Mouse (Mus musculus) MEL (cell line): ENCODE data around the gene Pbx2. TPM values are rescaled to one million over a fixed set of nuclear protein-coding genes. Genes with fewer than 3 reads are reported as not detected.
A peak's percentile ranks its signal among the peaks of the same experiment; 100 is the strongest.

Experiments
- DNase-seq: peaks from one replicate; pipeline ENCODE4 v3.0.0; 2011; ENCODE audit warnings: low read depth, low spot score
- H3K27ac ChIP-seq: 2 replicates; pipeline ENCODE4 v1.5.1; 2012; ENCODE audit warnings: low read depth, mild to moderate bottlenecking, control low read depth, low read length, moderate library complexity; ENCODE audit not compliant: control insufficient read depth
- H3K27me3 ChIP-seq, 2 experiments: fragments of 150-350 bp in 1 of 2; sonication (generic) in 1 of 2; 2 replicates each; pipeline ENCODE4 v1.6.1; 2012; ENCODE audit warnings: low read length in 2 of 2, mild to moderate bottlenecking in 2 of 2, improper control_type of control experiment in 1 of 2, moderate library complexity in 1 of 2; ENCODE audit not compliant: insufficient read depth in 2 of 2, control insufficient read depth in 1 of 2
- H3K36me3 ChIP-seq, 2 experiments: 2 replicates each; pipeline ENCODE4 v1.6.1; 2012 to 2014; ENCODE audit warnings: low read length in 2 of 2, improper control_type of control experiment in 1 of 2, inconsistent platforms in 1 of 2, mild to moderate bottlenecking in 1 of 2; ENCODE audit not compliant: insufficient read depth in 2 of 2, control insufficient read depth in 1 of 2
- H3K4me1 ChIP-seq, 2 experiments: fragments of 150-350 bp in 1 of 2; sonication (generic) in 1 of 2; 2 replicates each; pipeline ENCODE4 v1.6.1; 2012; ENCODE audit warnings: low read length in 2 of 2, improper control_type of control experiment in 1 of 2, mild to moderate bottlenecking in 1 of 2; ENCODE audit not compliant: insufficient read depth in 2 of 2, control insufficient read depth in 1 of 2
- H3K4me3 ChIP-seq, 2 experiments: fragments of 150-350 bp in 1 of 2; sonication (generic) in 1 of 2; 2 replicates each; pipeline ENCODE4 v1.5.1; 2012; ENCODE audit warnings: low read depth in 2 of 2, low read length in 2 of 2, mild to moderate bottlenecking in 2 of 2, moderate library complexity in 2 of 2, control low read depth in 1 of 2, improper control_type of control experiment in 1 of 2; ENCODE audit not compliant: control insufficient read depth in 1 of 2, insufficient read depth in 1 of 2
- H3K79me2 ChIP-seq: 2 replicates; pipeline ENCODE4 v1.6.1; 2012; ENCODE audit warnings: mild to moderate bottlenecking, low read length, moderate library complexity; ENCODE audit not compliant: control insufficient read depth, poor library complexity, insufficient read depth
- H3K9ac ChIP-seq: 2 replicates; pipeline ENCODE4 v1.6.1; 2012; ENCODE audit warnings: low read depth, mild to moderate bottlenecking, control low read depth, low read length, moderate library complexity; ENCODE audit not compliant: control insufficient read depth, poor library complexity, severe bottlenecking
- H3K9me3 ChIP-seq: fragments of 150-350 bp; sonication (generic); replicated peaks from 2 replicates; pipeline ENCODE4 v1.6.1; 2012; ENCODE audit warnings: mild to moderate bottlenecking, low read length, improper control_type of control experiment, moderate library complexity; ENCODE audit not compliant: insufficient read depth
- CHD1 ChIP-seq: IDR thresholded peaks from 2 replicates; pipeline ENCODE4 v1.6.1; 2012; ENCODE audit warnings: low read depth, mild to moderate bottlenecking, inconsistent platforms, low read length, improper control_type of control experiment
- CTCF ChIP-seq, 3 experiments: IDR thresholded peaks in 2 of 3; conservative IDR thresholded peaks in 1 of 3; 2 replicates each; pipeline ENCODE4 v1.5.1; 2011 to 2012; ENCODE audit warnings: low read length in 3 of 3, low read depth in 2 of 3, mild to moderate bottlenecking in 2 of 3, improper control_type of control experiment in 1 of 3, inconsistent platforms in 1 of 3, mixed read lengths in 1 of 3, moderate library complexity in 1 of 3; ENCODE audit not compliant: control insufficient read depth in 1 of 3, insufficient read depth in 1 of 3, poor library complexity in 1 of 3, severe bottlenecking in 1 of 3
- ELF1 ChIP-seq: IDR thresholded peaks from 2 replicates; pipeline ENCODE4 v1.6.1; 2014; ENCODE audit warnings: low read depth, mild to moderate bottlenecking, inconsistent platforms, low read length, improper control_type of control experiment, moderate library complexity
- EP300 ChIP-seq, 2 experiments: IDR thresholded peaks; 2 replicates each; pipeline ENCODE4 v1.6.1; 2011; ENCODE audit warnings: improper control_type of control experiment in 2 of 2, low read length in 2 of 2, low read depth in 1 of 2, mild to moderate bottlenecking in 1 of 2
- GATA1 ChIP-seq: IDR thresholded peaks from 2 replicates; pipeline ENCODE4 v1.6.1; 2011; ENCODE audit warnings: low read depth, low read length, improper control_type of control experiment
- HCFC1 ChIP-seq: IDR thresholded peaks from 2 replicates; pipeline ENCODE4 v1.6.1; 2012; ENCODE audit warnings: low read depth, mild to moderate bottlenecking, inconsistent platforms, low read length, improper control_type of control experiment, moderate library complexity
- KAT2A ChIP-seq: conservative IDR thresholded peaks from 2 replicates; pipeline ENCODE4 v1.6.1; 2012; ENCODE audit warnings: low read depth, low read length, improper control_type of control experiment, inconsistent platforms
- MAZ ChIP-seq: IDR thresholded peaks from 2 replicates; pipeline ENCODE4 v1.6.1; 2012; ENCODE audit warnings: low read depth, mild to moderate bottlenecking, inconsistent platforms, low read length, improper control_type of control experiment
- MEF2A ChIP-seq: IDR thresholded peaks from 2 replicates; pipeline ENCODE4 v1.6.1; 2014; ENCODE audit warnings: low read depth, mild to moderate bottlenecking, inconsistent platforms, low read length, improper control_type of control experiment; ENCODE audit not compliant: poor library complexity, insufficient replicate concordance, severe bottlenecking; ENCODE audit errors: extremely low read depth
- MYC ChIP-seq: IDR thresholded peaks from 2 replicates; pipeline ENCODE4 v1.6.1; 2011; ENCODE audit warnings: low read depth, mild to moderate bottlenecking, low read length, improper control_type of control experiment, moderate library complexity
- NELFE ChIP-seq: IDR thresholded peaks from 2 replicates; pipeline ENCODE4 v1.6.1; 2011; ENCODE audit warnings: low read depth, low read length, improper control_type of control experiment
- NRF1 ChIP-seq: IDR thresholded peaks from 2 replicates; pipeline ENCODE4 v1.6.1; 2014; ENCODE audit warnings: low read depth, mild to moderate bottlenecking, inconsistent platforms, low read length, improper control_type of control experiment, moderate library complexity; ENCODE audit not compliant: poor library complexity, insufficient read depth, severe bottlenecking
- POLR2A ChIP-seq, 2 experiments: IDR thresholded peaks; 2 replicates each; pipeline ENCODE4 v1.6.1; 2011 to 2012; ENCODE audit warnings: low read length in 2 of 2, mild to moderate bottlenecking in 2 of 2, control low read depth in 1 of 2, improper control_type of control experiment in 1 of 2, low read depth in 1 of 2, moderate library complexity in 1 of 2; ENCODE audit not compliant: control insufficient read depth in 1 of 2, insufficient read depth in 1 of 2, poor library complexity in 1 of 2
- POLR2AphosphoS2 ChIP-seq: IDR thresholded peaks from 2 replicates; pipeline ENCODE4 v1.6.1; 2011; ENCODE audit warnings: low read length, improper control_type of control experiment
- RAD21 ChIP-seq: IDR thresholded peaks from 2 replicates; pipeline ENCODE4 v1.6.1; 2011; ENCODE audit warnings: mild to moderate bottlenecking, low read depth, low read length, improper control_type of control experiment
- SIN3A ChIP-seq: IDR thresholded peaks from 2 replicates; pipeline ENCODE4 v1.6.1; 2012; ENCODE audit warnings: low read length, improper control_type of control experiment, inconsistent platforms
- SMC3 ChIP-seq: IDR thresholded peaks from 2 replicates; pipeline ENCODE4 v1.6.1; 2011; ENCODE audit warnings: low read depth, low read length, improper control_type of control experiment
- TBP ChIP-seq: IDR thresholded peaks from 2 replicates; pipeline ENCODE4 v1.8.0; 2011; ENCODE audit warnings: low read depth, low read length, improper control_type of control experiment
- UBTF ChIP-seq: IDR thresholded peaks from 2 replicates; pipeline ENCODE4 v1.6.1; 2012; ENCODE audit warnings: low read depth, mild to moderate bottlenecking, inconsistent platforms, low read length, improper control_type of control experiment, moderate library complexity, borderline replicate concordance; ENCODE audit not compliant: insufficient read depth
- ZC3H11A ChIP-seq: IDR thresholded peaks from 2 replicates; pipeline ENCODE4 v1.6.1; 2012; ENCODE audit warnings: low read depth, mild to moderate bottlenecking, inconsistent platforms, low read length, improper control_type of control experiment
- ZMIZ1 ChIP-seq: IDR thresholded peaks from 2 replicates; pipeline ENCODE4 v1.6.1; 2012; ENCODE audit warnings: low read depth, mild to moderate bottlenecking, inconsistent platforms, low read length, improper control_type of control experiment, moderate library complexity
- ZNF384 ChIP-seq: IDR thresholded peaks from 2 replicates; pipeline ENCODE4 v1.6.1; 2012; ENCODE audit warnings: low read depth, mild to moderate bottlenecking, inconsistent platforms, low read length, improper control_type of control experiment
- polyA plus RNA-seq, 2 experiments: library from polyadenylated mRNA; stranded (reverse) in 1 of 2; unstranded in 1 of 2; fragments of >175 nt in 1 of 2; fragments of >200 nt in 1 of 2; gene quantifications; 2 replicates each; pipeline versions ENCODE4 v1.2.1 to v1.2.4; 2012; ENCODE audit warnings: low replicate concordance in 2 of 2, low read depth in 1 of 2; ENCODE audit not compliant: insufficient read length in 2 of 2, insufficient read depth in 1 of 2, missing spikeins in 1 of 2
- total RNA-seq: library from RNA; depleted of rRNA; stranded (reverse); fragments of 300-350 nt; gene quantifications from 2 replicates; pipeline ENCODE4 v1.2.3, GENCODE M21; 2012

Gene Pbx2
- total and polyA plus RNA-seq, 3 experiments: 40.3 to 76.7 TPM; not detected in 1

DNA sequence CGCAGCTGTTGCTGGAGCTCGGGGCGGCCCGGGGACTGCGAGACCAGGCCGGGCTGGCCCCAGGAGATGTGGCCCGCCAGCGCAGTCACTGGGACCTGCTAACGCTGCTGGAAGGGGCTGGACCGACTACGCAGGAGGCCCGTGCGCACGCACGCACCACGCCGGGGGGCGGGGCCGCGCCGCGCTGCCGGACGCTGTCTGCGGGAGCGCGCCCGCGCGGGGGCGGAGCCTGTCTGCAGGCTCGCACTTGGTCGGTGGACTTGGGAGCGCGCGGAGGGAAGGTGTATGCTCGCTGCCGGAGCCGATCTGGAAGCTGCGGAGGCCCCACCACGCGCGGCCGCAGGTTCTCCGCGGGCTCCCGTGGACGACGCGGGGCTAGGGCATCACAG lies 3.6 kb upstream of the Pbx2 start (continued):
- peak; percentile 53 for TF ChIP-seq HCFC1
- TF ChIP-seq POLR2AphosphoS2: peak; percentile 72
- peak; percentile 94 for TF ChIP-seq NELFE
- TF ChIP-seq UBTF: no peak
- no peak; the same call in 1 of the 2 replicates for TF ChIP-seq KAT2A
- TF ChIP-seq TBP: peak; percentile 45
- TF ChIP-seq CHD1: no peak

DNA sequence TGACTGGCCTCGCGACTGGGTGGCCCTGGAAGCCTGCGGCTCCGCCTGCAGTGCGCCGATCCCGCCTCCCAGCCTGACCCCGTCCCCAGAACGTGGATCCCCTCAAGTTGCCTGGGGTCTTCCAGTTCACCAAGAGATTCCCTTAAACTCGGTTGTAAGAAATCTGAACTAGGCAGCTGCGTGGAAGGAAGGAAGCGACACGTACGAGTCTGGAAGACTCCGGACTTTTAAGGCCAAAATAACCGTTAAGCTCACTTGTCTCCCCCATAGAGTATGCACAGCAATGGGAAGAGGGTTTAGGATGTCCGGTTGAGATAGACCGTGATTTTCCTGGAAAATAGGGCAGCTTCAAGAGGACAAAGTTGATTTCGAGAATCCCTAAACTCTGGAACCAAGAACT lies 3.3 kb upstream of the Pbx2 start:
- Histone ChIP-seq H3K4me1 (peaks cover 11 to 36% of the 10 kb centered on the region in 2 experiments), H3K4me3 (peak overlapping the region; percentile 78 to 92), H3K27me3 (no peaks in the 10 kb centered on the region), H3K9ac (peak overlapping the region; percentile 89), H3K9me3 (no peaks in the 10 kb centered on the region), H3K79me2 (peaks cover 15% of the 10 kb centered on the region; the same call in 1 of the 2 replicates), H3K36me3 (peaks cover 0 to 27% of the 10 kb centered on the region in 2 experiments; a peak in 2 of 4 replicates), H3K27ac (peak overlapping the region; percentile 73)
- DNase-seq: no peak
- TF ChIP-seq POLR2A (IDR thresholded peaks at IDR 0.05; ENCODE audit: control insufficient read depth in 1 of 2, insufficient read depth in 1 of 2, low read depth in 1 of 2, low read length in 2 of 2, poor library complexity in 1 of 2) (0 out of 4 replicates have a peak, but pooled peaks of 1 of the 2 experiments have one; percentile 1), SIN3A (no peak)

DNA sequence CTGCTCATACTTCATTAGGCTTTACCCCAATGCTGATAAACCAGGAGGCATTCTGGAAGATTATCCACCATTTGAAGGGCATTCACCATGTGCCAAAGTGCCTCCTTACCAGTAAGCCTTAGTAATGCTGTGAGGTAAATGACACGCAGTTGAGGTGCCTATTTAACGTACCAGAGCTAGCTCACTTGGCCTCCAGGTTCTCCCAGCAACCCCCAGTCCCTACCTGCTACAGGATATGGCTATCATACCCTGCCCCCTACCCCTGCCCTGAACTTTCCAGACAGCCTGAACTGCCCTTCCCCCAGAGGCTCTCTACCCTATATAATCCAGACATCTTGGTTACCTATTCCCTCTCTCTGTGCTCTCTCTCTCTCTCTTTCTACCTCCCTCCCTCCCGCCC lies 2.3 kb upstream of the Pbx2 start:
- Histone ChIP-seq H3K27ac (no peak overlapping the region), H3K4me3 (peak overlapping the region in 1 of 2 experiments; percentile 78; a peak in 1 of 4 replicates), H3K9me3 (no peaks in the 10 kb centered on the region), H3K36me3 (peaks cover 0 to 27% of the 10 kb centered on the region in 2 experiments; a peak in 2 of 4 replicates), H3K27me3 (no peaks in the 10 kb centered on the region), H3K9ac (peak overlapping the region; percentile 89; the same call in 1 of the 2 replicates), H3K79me2 (peaks cover 16% of the 10 kb centered on the region), H3K4me1 (peaks cover 11 to 40% of the 10 kb centered on the region in 2 experiments)
- TF ChIP-seq MYC (no peak), NRF1 (no peak), SMC3 (no peak), CTCF (IDR thresholded peaks at IDR 0.05 in 2 of 3, conservative IDR thresholded peaks at IDR 0.05 in 1 of 3; ENCODE audit: control insufficient read depth in 1 of 3, insufficient read depth in 1 of 3, low read depth in 2 of 3, low read length in 3 of 3, poor library complexity in 1 of 3, severe bottlenecking in 1 of 3) (no peak), GATA1 (no peak), SIN3A (no peak), ZC3H11A (no peak), ZNF384 (no peak), ELF1 (no peak), ZMIZ1 (no peak), MAZ (no peak), RAD21 (no peak), TBP (no peak), MEF2A (no peak), EP300 (IDR thresholded peaks at IDR 0.05; ENCODE audit: low read depth in 1 of 2, low read length in 2 of 2) (no peak)
- DNase-seq: peak; percentile 30
